Mouse (Mus musculus) limb, embryonic 14.5 days (tissue): ENCODE measurements around the gene Osm. TPM values are rescaled to one million over a fixed set of nuclear protein-coding genes. Genes with fewer than 3 reads are reported as not detected.

Experiments used
- ATAC-seq: fragments of 200-750 bp; cut with Nextera tagmentation; 2 replicates; pipeline ENCODE4 v1.8.0; 2017; ENCODE audit warnings: low read depth, moderate number of reproducible peaks, moderate TSS enrichment; ENCODE audit not compliant: low FRiP score
- DNase-seq: peaks from one replicate; pipeline ENCODE4 v3.0.0-alpha.2; 2015; ENCODE audit warnings: low spot score
- H3K27ac ChIP-seq: fragments of 300-500 bp; sonication (generic); replicated peaks from 2 replicates; pipeline ENCODE4 v1.5.1; 2014; ENCODE audit warnings: low read depth, mild to moderate bottlenecking, low read length, moderate library complexity, mixed read lengths
- H3K27me3 ChIP-seq: fragments of 300-500 bp; sonication (generic); 2 replicates; pipeline ENCODE4 v1.6.1; 2014; ENCODE audit warnings: low read length, mixed read lengths; ENCODE audit not compliant: control insufficient read depth, insufficient read depth
- H3K36me3 ChIP-seq: fragments of 300-500 bp; sonication (generic); 2 replicates; pipeline ENCODE4 v1.6.1; 2014; ENCODE audit warnings: mild to moderate bottlenecking, low read length, moderate library complexity, mixed read lengths; ENCODE audit not compliant: control insufficient read depth, insufficient read depth
- H3K4me1 ChIP-seq: fragments of 300-500 bp; sonication (generic); 2 replicates; pipeline ENCODE4 v1.6.1; 2014; ENCODE audit warnings: antibody characterized with exemption, low read length, mixed read lengths; ENCODE audit not compliant: control insufficient read depth, insufficient read depth
- H3K4me2 ChIP-seq: fragments of 300-500 bp; sonication (generic); replicated peaks from 2 replicates; pipeline ENCODE4 v1.6.1; 2014; ENCODE audit warnings: low read depth, mild to moderate bottlenecking, low read length, moderate library complexity; ENCODE audit not compliant: severe bottlenecking
- H3K4me3 ChIP-seq: fragments of 300-500 bp; sonication (generic); replicated peaks from 2 replicates; pipeline ENCODE4 v1.5.1; 2014; ENCODE audit warnings: low read length
- H3K9ac ChIP-seq: fragments of 300-500 bp; sonication (generic); 2 replicates; pipeline ENCODE4 v1.6.1; 2014; ENCODE audit warnings: mild to moderate bottlenecking, low read depth, low read length, moderate library complexity; ENCODE audit not compliant: severe bottlenecking
- H3K9me3 ChIP-seq: fragments of 300-500 bp; sonication (generic); 2 replicates; pipeline ENCODE4 v1.6.1; 2016; ENCODE audit warnings: low read length; ENCODE audit not compliant: control insufficient read depth
- POLR2A ChIP-seq: fragments of 200-500 bp; IDR thresholded peaks from 2 replicates; pipeline ENCODE4 v1.8.0; 2012; ENCODE audit warnings: inconsistent platforms, mild to moderate bottlenecking, moderate library complexity, borderline replicate concordance; ENCODE audit not compliant: insufficient read depth, insufficient read length; ENCODE audit errors: extremely low read depth
- WGBS: fragments of 180-500 bp; shearing (Covaris S2); extraction: QIAGEN DNeasy Blood & Tissue Kit; methylation state at CpG from one replicate; pipeline ENCODE4 v1.1.7; 2014; 5-methylcytosine and 5-hydroxymethylcytosine counted together
- polyA plus RNA-seq, 2 experiments: library from polyadenylated mRNA; depleted of rRNA in 1 of 2; stranded (reverse) in 1 of 2; unstranded in 1 of 2; fragments of >200 nt; fragmentation: Nextera tagmentation in 1 of 2; extraction: Ambion mirVana in 1 of 2; gene quantifications; 2 replicates each; pipeline versions ENCODE4 v1.2.1 to v1.2.3; 2012 to 2014

Gene Osm
- polyA plus RNA-seq, 2 experiments = 0.18 to 0.26 TPM

- no peak for TF ChIP-seq POLR2A
- H3K9me3 ChIP-seq = no peaks in the 10 kb centered on the region
- DNase-seq (no peak), ATAC-seq (no peak)
- H3K4me1 ChIP-seq = no peaks in the 10 kb centered on the region
- 83% methylated on average over 12 of the region's 12 CpGs for WGBS
- no peak overlapping the region for H3K27ac ChIP-seq
- no peak overlapping the region for H3K4me2 ChIP-seq
- H3K27me3 ChIP-seq = no peaks in the 10 kb centered on the region
- H3K36me3 ChIP-seq = peaks cover 24% of the 10 kb centered on the region
- H3K9ac ChIP-seq = no peak overlapping the region
- no peak overlapping the region for H3K4me3 ChIP-seq
Measured at GRCm38 (mm10) chr11:4202995-4203704, 33.1 kb upstream of the Osm start.

- ATAC-seq = no peak
- Histone ChIP-seq H3K4me1 (no peaks in the 10 kb centered on the region), H3K9me3 (no peaks in the 10 kb centered on the region), H3K27ac (no peak overlapping the region), H3K36me3 (peaks cover 30% of the 10 kb centered on the region), H3K9ac (no peak overlapping the region), H3K4me2 (no peak overlapping the region), H3K4me3 (no peak overlapping the region), H3K27me3 (no peaks in the 10 kb centered on the region)
- TF ChIP-seq POLR2A = no peak
- no peak for DNase-seq
- WGBS = 51% methylated on average over 2 of the region's 2 CpGs
Measured at GRCm38 (mm10) chr11:4203705-4204074, 32.5 kb upstream of the Osm start.

- WGBS = 82% methylated on average over 5 of the region's 5 CpGs
- no peaks in the 10 kb centered on the region for H3K27me3 ChIP-seq
- H3K4me3 ChIP-seq = no peak overlapping the region
- no peak overlapping the region for H3K27ac ChIP-seq
- H3K9ac ChIP-seq = no peak overlapping the region
- H3K9me3 ChIP-seq = no peaks in the 10 kb centered on the region
- no peak for TF ChIP-seq POLR2A
- H3K4me1 ChIP-seq = no peaks in the 10 kb centered on the region
- H3K36me3 ChIP-seq = peaks cover 43% of the 10 kb centered on the region
- no peak for ATAC-seq
- no peak overlapping the region for H3K4me2 ChIP-seq
- no peak for DNase-seq
Measured at GRCm38 (mm10) chr11:4205097-4205655, 31.0 kb upstream of the Osm start.

- no peaks in the 10 kb centered on the region for H3K9me3 ChIP-seq
- WGBS = 91% methylated on average over 7 of the region's 7 CpGs
- H3K9ac ChIP-seq = no peak overlapping the region
- DNase-seq (no peak), ATAC-seq (no peak)
- H3K36me3 ChIP-seq = peaks cover 50% of the 10 kb centered on the region
- no peaks in the 10 kb centered on the region for H3K27me3 ChIP-seq
- no peaks in the 10 kb centered on the region for H3K4me1 ChIP-seq
- H3K4me3 ChIP-seq = no peak overlapping the region
- no peak overlapping the region for H3K27ac ChIP-seq
- H3K4me2 ChIP-seq = no peak overlapping the region
- no peak for TF ChIP-seq POLR2A
Measured at GRCm38 (mm10) chr11:4205951-4206350, 30.3 kb upstream of the Osm start.

- no peak overlapping the region for H3K4me3 ChIP-seq
- H3K36me3 ChIP-seq = peaks cover 55% of the 10 kb centered on the region
- no peaks in the 10 kb centered on the region for H3K4me1 ChIP-seq
- no peak overlapping the region for H3K4me2 ChIP-seq
- H3K9ac ChIP-seq = no peak overlapping the region
- DNase-seq (no peak), ATAC-seq (no peak)
- H3K27me3 ChIP-seq = no peaks in the 10 kb centered on the region
- no peaks in the 10 kb centered on the region for H3K9me3 ChIP-seq
- 85% methylated on average over 6 of the region's 6 CpGs for WGBS
- TF ChIP-seq POLR2A = no peak
- H3K27ac ChIP-seq = no peak overlapping the region
Measured at GRCm38 (mm10) chr11:4206563-4206962, 29.7 kb upstream of the Osm start.

- Histone ChIP-seq H3K9ac (no peak overlapping the region), H3K27me3 (no peaks in the 10 kb centered on the region), H3K9me3 (no peaks in the 10 kb centered on the region), H3K27ac (no peak overlapping the region), H3K4me1 (no peaks in the 10 kb centered on the region), H3K36me3 (peaks cover 63% of the 10 kb centered on the region), H3K4me2 (no peak overlapping the region), H3K4me3 (no peak overlapping the region)
- WGBS = 92% methylated on average over 9 of the region's 9 CpGs
- no peak for ATAC-seq
- TF ChIP-seq POLR2A = no peak
- no peak for DNase-seq
Measured at GRCm38 (mm10) chr11:4207655-4208054, 28.6 kb upstream of the Osm start.
